Mouse (Mus musculus) MEL (cell line): ENCODE measurements around the gene Fam19a1. TPM values are rescaled to one million over a fixed set of nuclear protein-coding genes. Genes with fewer than 3 reads are reported as not detected.

ENCODE experiments used
- DNase-seq: peaks from one replicate; pipeline ENCODE4 v3.0.0; 2011; ENCODE audit warnings: low read depth, low spot score
- H3K27ac ChIP-seq: 2 replicates; pipeline ENCODE4 v1.5.1; 2012; ENCODE audit warnings: low read depth, mild to moderate bottlenecking, control low read depth, low read length, moderate library complexity; ENCODE audit not compliant: control insufficient read depth
- H3K27me3 ChIP-seq, 2 experiments: fragments of 150-350 bp in 1 of 2; sonication (generic) in 1 of 2; 2 replicates each; pipeline ENCODE4 v1.6.1; 2012; ENCODE audit warnings: low read length in 2 of 2, mild to moderate bottlenecking in 2 of 2, improper control_type of control experiment in 1 of 2, moderate library complexity in 1 of 2; ENCODE audit not compliant: insufficient read depth in 2 of 2, control insufficient read depth in 1 of 2
- H3K36me3 ChIP-seq, 2 experiments: 2 replicates each; pipeline ENCODE4 v1.6.1; 2012 to 2014; ENCODE audit warnings: low read length in 2 of 2, improper control_type of control experiment in 1 of 2, inconsistent platforms in 1 of 2, mild to moderate bottlenecking in 1 of 2; ENCODE audit not compliant: insufficient read depth in 2 of 2, control insufficient read depth in 1 of 2
- H3K4me1 ChIP-seq, 2 experiments: fragments of 150-350 bp in 1 of 2; sonication (generic) in 1 of 2; 2 replicates each; pipeline ENCODE4 v1.6.1; 2012; ENCODE audit warnings: low read length in 2 of 2, improper control_type of control experiment in 1 of 2, mild to moderate bottlenecking in 1 of 2; ENCODE audit not compliant: insufficient read depth in 2 of 2, control insufficient read depth in 1 of 2
- H3K4me3 ChIP-seq, 2 experiments: fragments of 150-350 bp in 1 of 2; sonication (generic) in 1 of 2; 2 replicates each; pipeline ENCODE4 v1.5.1; 2012; ENCODE audit warnings: low read depth in 2 of 2, low read length in 2 of 2, mild to moderate bottlenecking in 2 of 2, moderate library complexity in 2 of 2, control low read depth in 1 of 2, improper control_type of control experiment in 1 of 2; ENCODE audit not compliant: control insufficient read depth in 1 of 2, insufficient read depth in 1 of 2
- H3K79me2 ChIP-seq: 2 replicates; pipeline ENCODE4 v1.6.1; 2012; ENCODE audit warnings: mild to moderate bottlenecking, low read length, moderate library complexity; ENCODE audit not compliant: control insufficient read depth, poor library complexity, insufficient read depth
- H3K9ac ChIP-seq: 2 replicates; pipeline ENCODE4 v1.6.1; 2012; ENCODE audit warnings: low read depth, mild to moderate bottlenecking, control low read depth, low read length, moderate library complexity; ENCODE audit not compliant: control insufficient read depth, poor library complexity, severe bottlenecking
- H3K9me3 ChIP-seq: fragments of 150-350 bp; sonication (generic); replicated peaks from 2 replicates; pipeline ENCODE4 v1.6.1; 2012; ENCODE audit warnings: mild to moderate bottlenecking, low read length, improper control_type of control experiment, moderate library complexity; ENCODE audit not compliant: insufficient read depth
- CHD2 ChIP-seq: IDR thresholded peaks from 2 replicates; pipeline ENCODE4 v1.6.1; 2011; ENCODE audit warnings: low read length, improper control_type of control experiment
- CTCF ChIP-seq, 3 experiments: IDR thresholded peaks in 2 of 3; conservative IDR thresholded peaks in 1 of 3; 2 replicates each; pipeline ENCODE4 v1.5.1; 2011 to 2012; ENCODE audit warnings: low read length in 3 of 3, low read depth in 2 of 3, mild to moderate bottlenecking in 2 of 3, improper control_type of control experiment in 1 of 3, inconsistent platforms in 1 of 3, mixed read lengths in 1 of 3, moderate library complexity in 1 of 3; ENCODE audit not compliant: control insufficient read depth in 1 of 3, insufficient read depth in 1 of 3, poor library complexity in 1 of 3, severe bottlenecking in 1 of 3
- E2F4 ChIP-seq: IDR thresholded peaks from 2 replicates; pipeline ENCODE4 v1.6.1; 2011; ENCODE audit warnings: low read depth, low read length, improper control_type of control experiment, borderline replicate concordance
- ELF1 ChIP-seq: IDR thresholded peaks from 2 replicates; pipeline ENCODE4 v1.6.1; 2014; ENCODE audit warnings: low read depth, mild to moderate bottlenecking, inconsistent platforms, low read length, improper control_type of control experiment, moderate library complexity
- ETS1 ChIP-seq: IDR thresholded peaks from 2 replicates; pipeline ENCODE4 v1.6.1; 2012; ENCODE audit warnings: low read depth, mild to moderate bottlenecking, inconsistent platforms, low read length, improper control_type of control experiment, moderate library complexity
- GABPA ChIP-seq: IDR thresholded peaks from 2 replicates; pipeline ENCODE4 v1.6.1; 2012; ENCODE audit warnings: low read depth, mild to moderate bottlenecking, inconsistent platforms, low read length, improper control_type of control experiment, moderate library complexity
- GATA1 ChIP-seq: IDR thresholded peaks from 2 replicates; pipeline ENCODE4 v1.6.1; 2011; ENCODE audit warnings: low read depth, low read length, improper control_type of control experiment
- HCFC1 ChIP-seq: IDR thresholded peaks from 2 replicates; pipeline ENCODE4 v1.6.1; 2012; ENCODE audit warnings: low read depth, mild to moderate bottlenecking, inconsistent platforms, low read length, improper control_type of control experiment, moderate library complexity
- JUND ChIP-seq: IDR thresholded peaks from 2 replicates; pipeline ENCODE4 v1.6.1; 2011; ENCODE audit warnings: low read depth, mild to moderate bottlenecking, improper control_type of control experiment, low read length
- MAX ChIP-seq: IDR thresholded peaks from 2 replicates; pipeline ENCODE4 v1.6.1; 2011; ENCODE audit warnings: low read length, improper control_type of control experiment
- MEF2A ChIP-seq: IDR thresholded peaks from 2 replicates; pipeline ENCODE4 v1.6.1; 2014; ENCODE audit warnings: low read depth, mild to moderate bottlenecking, inconsistent platforms, low read length, improper control_type of control experiment; ENCODE audit not compliant: poor library complexity, insufficient replicate concordance, severe bottlenecking; ENCODE audit errors: extremely low read depth
- MXI1 ChIP-seq: IDR thresholded peaks from 2 replicates; pipeline ENCODE4 v1.6.1; 2011; ENCODE audit warnings: mild to moderate bottlenecking, low read depth, low read length, improper control_type of control experiment
- NELFE ChIP-seq: IDR thresholded peaks from 2 replicates; pipeline ENCODE4 v1.6.1; 2011; ENCODE audit warnings: low read depth, low read length, improper control_type of control experiment
- NRF1 ChIP-seq: IDR thresholded peaks from 2 replicates; pipeline ENCODE4 v1.6.1; 2014; ENCODE audit warnings: low read depth, mild to moderate bottlenecking, inconsistent platforms, low read length, improper control_type of control experiment, moderate library complexity; ENCODE audit not compliant: poor library complexity, insufficient read depth, severe bottlenecking
- POLR2A ChIP-seq, 2 experiments: IDR thresholded peaks; 2 replicates each; pipeline ENCODE4 v1.6.1; 2011 to 2012; ENCODE audit warnings: low read length in 2 of 2, mild to moderate bottlenecking in 2 of 2, control low read depth in 1 of 2, improper control_type of control experiment in 1 of 2, low read depth in 1 of 2, moderate library complexity in 1 of 2; ENCODE audit not compliant: control insufficient read depth in 1 of 2, insufficient read depth in 1 of 2, poor library complexity in 1 of 2
- POLR2AphosphoS2 ChIP-seq: IDR thresholded peaks from 2 replicates; pipeline ENCODE4 v1.6.1; 2011; ENCODE audit warnings: low read length, improper control_type of control experiment
- POLR2AphosphoS5 ChIP-seq: IDR thresholded peaks from 2 replicates; pipeline ENCODE4 v1.6.1; 2012; ENCODE audit warnings: low read depth, borderline replicate concordance, mild to moderate bottlenecking, inconsistent platforms, low read length, moderate library complexity, mixed read lengths
- RAD21 ChIP-seq: IDR thresholded peaks from 2 replicates; pipeline ENCODE4 v1.6.1; 2011; ENCODE audit warnings: mild to moderate bottlenecking, low read depth, low read length, improper control_type of control experiment
- SMC3 ChIP-seq: IDR thresholded peaks from 2 replicates; pipeline ENCODE4 v1.6.1; 2011; ENCODE audit warnings: low read depth, low read length, improper control_type of control experiment
- UBTF ChIP-seq: IDR thresholded peaks from 2 replicates; pipeline ENCODE4 v1.6.1; 2012; ENCODE audit warnings: low read depth, mild to moderate bottlenecking, inconsistent platforms, low read length, improper control_type of control experiment, moderate library complexity, borderline replicate concordance; ENCODE audit not compliant: insufficient read depth
- ZKSCAN1 ChIP-seq: IDR thresholded peaks from 2 replicates; pipeline ENCODE4 v1.6.1; 2012; ENCODE audit warnings: low read depth, mild to moderate bottlenecking, inconsistent platforms, low read length, improper control_type of control experiment, moderate library complexity
- ZMIZ1 ChIP-seq: IDR thresholded peaks from 2 replicates; pipeline ENCODE4 v1.6.1; 2012; ENCODE audit warnings: low read depth, mild to moderate bottlenecking, inconsistent platforms, low read length, improper control_type of control experiment, moderate library complexity
- ZNF384 ChIP-seq: IDR thresholded peaks from 2 replicates; pipeline ENCODE4 v1.6.1; 2012; ENCODE audit warnings: low read depth, mild to moderate bottlenecking, inconsistent platforms, low read length, improper control_type of control experiment
- polyA plus RNA-seq, 2 experiments: library from polyadenylated mRNA; stranded (reverse) in 1 of 2; unstranded in 1 of 2; fragments of >175 nt in 1 of 2; fragments of >200 nt in 1 of 2; gene quantifications; 2 replicates each; pipeline versions ENCODE4 v1.2.1 to v1.2.4; 2012; ENCODE audit warnings: low replicate concordance in 2 of 2, low read depth in 1 of 2; ENCODE audit not compliant: insufficient read length in 2 of 2, insufficient read depth in 1 of 2, missing spikeins in 1 of 2
- total RNA-seq: library from RNA; depleted of rRNA; stranded (reverse); fragments of 300-350 nt; gene quantifications from 2 replicates; pipeline ENCODE4 v1.2.3, GENCODE M21; 2012

Fam19a1 gene
- total and polyA plus RNA-seq, 3 experiments, result not detected

DNA sequence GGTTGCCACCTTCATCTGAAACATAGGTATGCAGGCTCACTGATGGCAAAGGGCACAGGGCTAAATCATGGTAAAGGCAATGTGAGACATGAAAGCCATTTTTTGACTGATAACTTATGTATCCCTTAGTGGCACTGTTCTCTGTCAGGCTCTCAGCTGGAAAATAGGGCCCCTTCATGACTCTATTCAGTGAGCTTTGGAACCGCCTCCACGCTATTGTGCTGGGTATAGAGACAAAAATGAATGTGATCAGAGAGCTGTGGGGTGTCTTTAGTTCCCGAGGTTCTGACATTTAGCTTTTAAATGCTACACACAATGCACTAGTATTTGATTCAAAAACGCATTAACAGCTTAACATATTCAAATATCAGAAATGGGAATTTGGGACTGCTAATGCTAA lies 171.6 kb downstream of the Fam19a1 start:
- Histone ChIP-seq H3K79me2 (no peaks in the 10 kb centered on the region), H3K4me1 (no peaks in the 10 kb centered on the region), H3K9me3 (no peaks in the 10 kb centered on the region), H3K36me3 (no peaks in the 10 kb centered on the region), H3K27me3 (no peaks in the 10 kb centered on the region), H3K27ac (no peak overlapping the region), H3K9ac (no peak overlapping the region), H3K4me3 (no peak overlapping the region)
- no peak for DNase-seq
- TF ChIP-seq MAX, result no peak
- TF ChIP-seq CTCF (IDR thresholded peaks at IDR 0.05 in 2 of 3, conservative IDR thresholded peaks at IDR 0.05 in 1 of 3; ENCODE audit: control insufficient read depth in 1 of 3, insufficient read depth in 1 of 3, low read depth in 2 of 3, low read length in 3 of 3, poor library complexity in 1 of 3, severe bottlenecking in 1 of 3), result no peak
- no peak for TF ChIP-seq ZMIZ1
- no peak for TF ChIP-seq E2F4
- TF ChIP-seq UBTF, result no peak
- no peak for TF ChIP-seq POLR2AphosphoS2
- TF ChIP-seq MXI1, result no peak
- TF ChIP-seq POLR2A (IDR thresholded peaks at IDR 0.05; ENCODE audit: control insufficient read depth in 1 of 2, insufficient read depth in 1 of 2, low read depth in 1 of 2, low read length in 2 of 2, poor library complexity in 1 of 2), result no peak

- Histone ChIP-seq H3K4me3 (no peak overlapping the region), H3K4me1 (no peaks in the 10 kb centered on the region), H3K79me2 (no peaks in the 10 kb centered on the region), H3K9ac (no peak overlapping the region), H3K9me3 (no peaks in the 10 kb centered on the region), H3K27me3 (no peaks in the 10 kb centered on the region), H3K36me3 (no peaks in the 10 kb centered on the region), H3K27ac (no peak overlapping the region)
- no peak for TF ChIP-seq CTCF (IDR thresholded peaks at IDR 0.05 in 2 of 3, conservative IDR thresholded peaks at IDR 0.05 in 1 of 3; ENCODE audit: control insufficient read depth in 1 of 3, insufficient read depth in 1 of 3, low read depth in 2 of 3, low read length in 3 of 3, poor library complexity in 1 of 3, severe bottlenecking in 1 of 3)
- TF ChIP-seq ZNF384, result no peak
- no peak for TF ChIP-seq ZKSCAN1
- TF ChIP-seq GABPA, result no peak
- no peak for TF ChIP-seq POLR2AphosphoS5
- no peak for TF ChIP-seq MAX
- no peak for TF ChIP-seq GATA1
- TF ChIP-seq MEF2A, result no peak
- TF ChIP-seq RAD21, result no peak
- TF ChIP-seq HCFC1, result no peak
- no peak for TF ChIP-seq NELFE
- no peak for TF ChIP-seq SMC3
- no peak for TF ChIP-seq ELF1
- no peak for TF ChIP-seq ETS1
- TF ChIP-seq CHD2, result no peak
- no peak for TF ChIP-seq JUND
- TF ChIP-seq NRF1, result no peak
- no peak for DNase-seq
Measured at GRCm38 (mm10) chr6:96286276-96286675, 173.3 kb downstream of the Fam19a1 start.
